Mouse (Mus musculus) frontal cortex, adult (tissue): Measurements from ENCODE around the gene Hic2.

ENCODE experiments used
- ATAC-seq: cut with Nextera tagmentation; 2 replicates; pipeline ENCODE4 v1.9.2; 2017; ENCODE audit warnings: mild to moderate bottlenecking, moderate library complexity, mixed read lengths; ENCODE audit not compliant: low TSS enrichment

The Hic2 gene

DNA sequence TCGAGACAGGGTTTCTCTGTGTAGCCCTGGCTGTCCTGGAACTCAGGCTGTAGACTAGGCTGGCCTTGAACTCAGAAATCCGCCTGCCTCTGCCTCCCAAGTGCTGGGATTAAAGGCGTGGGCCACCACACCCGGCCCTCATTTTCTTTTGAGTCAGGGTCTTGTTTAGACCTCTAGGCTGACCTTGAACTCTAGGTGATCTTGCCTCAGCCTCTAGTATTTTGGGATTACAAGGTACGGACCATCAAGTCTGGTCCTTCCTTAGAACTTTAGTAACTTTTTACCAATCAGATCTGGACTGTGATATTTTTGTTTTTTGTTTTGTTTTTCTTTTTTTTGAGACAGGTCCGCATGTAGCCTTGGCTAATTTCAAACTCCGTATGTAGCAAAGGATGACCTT lies 42.3 kb downstream of the Hic2 start, which contains the start of gene Tmem191c:
Gene Tmem191c (plus strand): TSS at position 357 of the 400 bp plus-strand sequence.
- ATAC-seq = no peak

DNA sequence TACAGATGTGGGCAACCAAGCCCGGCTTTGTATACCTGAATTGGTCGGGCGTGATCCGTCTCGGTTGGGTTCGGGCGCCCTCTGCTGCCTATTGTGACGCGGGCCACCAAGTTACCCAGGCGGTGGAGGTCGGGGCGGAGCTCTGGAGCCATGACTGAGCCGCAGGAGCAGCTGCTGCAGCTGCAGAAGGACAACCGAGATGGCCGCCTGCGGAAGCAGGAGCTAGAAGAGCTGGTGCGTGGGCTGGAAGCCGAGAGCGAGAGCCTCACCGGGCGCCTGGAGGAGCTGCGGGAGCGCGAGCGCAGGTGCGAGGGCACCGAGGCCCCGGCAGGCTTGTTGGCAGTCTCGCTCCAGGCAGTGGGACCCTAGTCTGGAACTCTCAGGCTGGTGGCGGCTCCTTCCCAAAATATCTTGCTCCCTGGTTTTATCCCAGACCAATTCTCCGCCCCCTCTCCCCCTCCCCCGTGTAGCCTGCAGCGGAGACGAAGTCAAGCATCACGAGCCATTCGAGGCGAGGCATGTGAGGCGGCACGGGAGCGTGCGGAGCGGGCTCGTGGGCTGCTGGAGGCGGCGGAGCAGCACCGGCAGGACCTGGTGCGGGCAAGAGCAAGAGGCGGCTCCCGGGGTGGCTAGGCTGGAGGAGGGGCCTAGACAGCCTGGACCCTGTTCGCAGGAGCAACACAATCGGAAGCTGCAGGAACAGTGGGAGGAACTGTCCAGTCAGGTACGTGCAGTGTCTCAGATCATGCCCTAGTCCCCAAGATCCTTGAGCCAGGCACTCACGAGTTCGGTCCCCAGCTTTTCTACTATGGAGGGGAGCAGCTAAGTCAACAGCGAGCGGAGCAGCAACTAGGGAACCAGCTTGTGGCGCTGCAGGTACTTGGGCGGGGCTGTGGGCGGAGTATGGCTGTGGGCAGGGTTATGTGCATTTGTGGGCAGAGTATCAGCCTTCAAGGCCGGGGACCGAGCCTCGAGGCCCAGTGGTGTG lies 43.1 kb downstream of the Hic2 start:
- peak; percentile 70 for ATAC-seq

DNA sequence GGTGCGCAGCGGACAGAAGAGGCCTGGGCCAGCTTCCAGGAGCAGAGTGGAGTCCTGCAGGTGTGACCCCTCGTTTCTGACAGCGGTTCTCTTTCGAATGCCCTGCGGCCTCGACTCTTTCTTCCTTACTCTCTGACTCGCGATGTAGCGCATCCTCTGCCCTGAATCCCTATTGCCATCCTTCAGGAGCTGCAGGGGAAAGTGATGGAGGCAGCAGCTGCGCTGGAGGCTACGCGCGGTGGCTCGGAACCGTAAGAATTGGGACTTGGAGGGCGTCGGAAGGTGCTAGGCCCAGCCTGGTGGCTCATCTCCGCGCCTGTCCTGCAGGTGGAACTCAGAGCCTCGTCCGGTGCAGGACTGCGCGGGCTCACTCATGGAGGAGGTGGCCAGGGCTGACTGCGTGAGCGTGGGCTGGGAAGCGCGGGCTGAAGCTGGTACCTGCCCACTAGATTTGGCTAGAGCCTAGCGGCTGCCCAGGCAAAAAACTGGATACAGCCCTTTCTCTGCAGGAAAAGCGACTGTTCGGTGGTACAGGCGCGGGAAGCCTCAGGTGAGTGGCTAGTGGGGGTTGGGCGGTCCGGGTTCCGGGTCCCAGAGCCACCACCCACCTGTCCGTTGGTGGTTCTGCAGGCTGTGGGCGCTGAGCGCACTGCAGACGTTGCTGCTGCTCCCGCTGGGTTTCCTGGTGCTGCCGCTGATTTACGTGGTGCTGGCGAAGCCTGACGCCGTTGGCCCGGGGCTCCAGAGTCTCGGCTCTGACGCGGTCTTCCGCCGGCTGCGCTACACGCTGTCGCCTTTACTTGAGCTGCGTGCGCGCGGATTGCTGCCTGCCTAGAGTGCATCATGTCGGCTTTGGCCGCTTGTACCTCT lies 44.2 kb downstream of the Hic2 start:
- ATAC-seq = peak; percentile 47

DNA sequence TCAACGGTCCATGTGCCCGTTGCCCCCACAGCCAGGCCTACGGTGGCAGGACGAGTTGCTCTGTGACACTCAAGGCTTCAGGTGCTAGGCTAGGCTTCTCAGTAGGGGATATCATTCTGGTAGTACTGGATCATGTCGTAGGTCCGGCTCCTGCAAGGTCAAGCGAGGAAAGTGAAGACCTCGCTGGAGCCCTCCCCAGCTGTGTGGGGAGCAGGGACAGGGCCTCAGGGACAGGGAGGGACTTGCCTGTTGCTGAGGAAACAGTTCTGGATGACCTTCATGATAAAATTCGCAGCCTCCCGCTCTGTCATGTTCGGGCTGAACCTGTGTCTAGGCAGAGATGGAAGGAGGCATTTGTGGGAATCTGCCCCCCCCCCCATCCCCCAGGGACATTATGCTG lies 47.1 kb downstream of the Hic2 start:
- no peak for ATAC-seq

DNA sequence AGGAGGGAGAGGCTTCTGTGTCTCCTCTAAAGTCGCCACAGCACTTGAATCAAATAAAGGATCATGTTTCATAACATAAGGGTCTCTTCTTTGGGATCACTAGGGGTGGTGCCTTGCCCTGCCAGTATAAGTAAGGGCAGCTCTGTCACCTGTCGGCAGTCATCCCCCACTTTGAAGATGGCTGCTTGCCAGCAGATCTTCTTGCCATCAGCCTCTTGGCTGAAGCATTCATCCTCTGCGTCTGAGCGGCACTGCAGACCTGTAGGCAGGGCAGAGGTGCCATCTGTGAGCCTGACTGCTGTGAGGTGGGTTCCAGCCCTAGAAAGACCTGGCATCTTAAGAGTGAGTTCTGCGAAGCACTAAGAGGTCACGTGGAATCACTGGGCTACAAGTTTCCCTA lies 49.8 kb downstream of the Hic2 start:
- ATAC-seq = no peak

DNA sequence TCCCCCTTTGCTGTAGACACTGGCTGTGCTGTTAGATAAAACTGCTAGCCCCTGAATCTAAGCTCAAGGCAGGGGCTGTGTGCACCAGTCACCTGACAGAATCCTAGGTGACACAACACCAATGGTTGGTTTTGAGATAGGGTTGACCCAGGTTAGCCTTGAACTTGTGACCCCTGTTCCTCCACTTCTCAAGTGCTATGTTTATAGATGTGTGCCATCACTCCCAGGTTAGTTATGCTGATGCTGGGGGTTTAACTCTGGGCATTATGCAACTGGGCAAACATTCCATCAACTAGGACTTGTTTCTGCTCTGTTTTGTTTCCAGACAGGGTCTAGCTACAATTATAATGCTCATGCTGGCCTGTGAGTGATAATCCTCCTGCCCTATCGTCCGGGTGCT lies 53.7 kb downstream of the Hic2 start:
- no peak for ATAC-seq

DNA sequence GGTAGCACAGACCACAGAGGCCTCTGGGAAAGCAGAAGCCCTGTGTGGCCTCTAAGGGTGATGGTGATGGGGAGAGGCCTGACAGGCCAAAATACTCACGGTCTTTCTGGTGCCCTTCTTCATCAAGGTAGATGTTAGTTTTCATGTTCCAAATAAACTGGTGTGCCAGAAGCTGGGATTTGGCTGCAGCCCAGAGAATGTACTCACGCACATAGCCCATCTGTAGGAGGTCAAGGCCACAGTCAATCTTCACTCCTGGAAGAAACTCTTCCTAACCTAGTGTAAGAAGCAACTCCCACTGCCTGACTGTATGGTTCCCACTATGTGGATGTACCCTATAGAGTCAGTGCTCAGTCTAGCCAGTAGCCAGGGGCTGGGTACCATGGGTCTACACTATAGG lies 57.6 kb downstream of the Hic2 start:
- ATAC-seq = no peak

DNA sequence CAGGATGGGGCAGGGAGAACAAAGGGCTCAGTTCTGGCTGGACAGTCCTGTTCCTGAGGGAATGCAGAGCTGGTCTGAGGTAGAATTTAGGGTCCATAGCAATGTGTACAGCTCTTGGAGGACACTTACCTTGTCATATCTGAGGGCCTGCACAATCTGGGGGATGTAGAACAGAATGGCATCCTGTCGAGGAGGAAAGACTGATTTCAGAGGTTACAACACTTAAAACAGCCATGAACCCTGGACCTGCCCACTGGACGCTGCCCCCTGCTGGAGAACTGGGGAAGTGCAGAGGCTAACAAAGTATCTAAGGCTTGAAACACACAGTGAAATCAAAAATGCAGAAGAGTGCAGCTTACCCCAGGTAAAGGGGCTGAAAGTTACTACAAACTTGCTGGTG lies 59.4 kb downstream of the Hic2 start:
- no peak for ATAC-seq

DNA sequence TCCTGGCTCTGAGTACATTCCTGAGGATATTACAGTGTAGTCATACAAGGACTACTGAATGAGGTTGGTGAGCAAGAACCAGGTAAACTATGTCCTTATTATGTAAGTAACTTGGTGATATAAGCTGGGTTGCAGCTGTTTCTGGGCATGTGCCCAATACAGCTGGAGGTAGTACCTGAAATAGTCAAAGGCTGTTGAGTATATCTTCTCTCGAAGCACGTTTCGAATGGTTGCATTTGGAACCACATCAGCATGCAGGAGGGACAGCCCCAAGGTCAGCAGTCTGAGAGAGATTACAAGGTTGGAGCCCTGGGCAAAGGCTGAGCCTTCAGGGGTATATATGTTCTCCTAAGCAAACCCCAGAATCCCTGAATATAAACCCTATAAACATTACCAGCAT lies 67.4 kb downstream of the Hic2 start:
- no peak for ATAC-seq

DNA sequence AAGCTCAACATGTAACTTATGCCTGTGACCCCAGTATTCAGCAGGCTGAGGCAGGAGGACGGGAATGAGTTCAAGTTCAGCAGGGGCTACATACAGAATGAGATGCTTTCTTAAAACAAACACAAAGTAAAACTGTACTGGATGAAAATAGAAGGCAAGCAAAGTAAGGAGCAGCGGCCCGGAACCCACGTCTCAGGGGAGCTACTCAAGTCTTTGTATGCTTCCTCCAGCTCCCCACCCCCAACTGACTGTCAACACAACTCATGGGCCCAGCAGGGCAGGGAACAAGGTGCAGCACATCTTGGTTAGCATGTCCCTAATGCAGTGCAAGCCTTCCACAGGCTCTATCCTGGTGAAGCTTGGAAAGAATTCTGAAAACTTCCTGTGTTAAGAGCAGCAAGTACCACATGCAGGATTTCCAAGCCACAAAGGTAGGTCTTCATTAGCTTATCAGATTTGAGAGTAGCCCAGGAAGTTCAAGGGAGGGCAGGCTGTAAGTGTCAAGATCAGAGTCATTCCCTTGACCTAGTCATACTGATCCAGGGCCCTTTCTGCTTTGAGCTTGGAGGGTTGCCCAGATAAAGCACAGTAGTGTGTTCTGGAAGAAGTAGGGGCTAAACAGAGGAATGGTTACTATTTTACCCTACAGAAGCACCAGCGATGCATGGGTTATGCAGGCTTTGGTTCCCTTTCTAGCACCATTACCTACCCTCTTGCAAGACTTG lies 70.3 kb downstream of the Hic2 start:
- no peak for ATAC-seq

DNA sequence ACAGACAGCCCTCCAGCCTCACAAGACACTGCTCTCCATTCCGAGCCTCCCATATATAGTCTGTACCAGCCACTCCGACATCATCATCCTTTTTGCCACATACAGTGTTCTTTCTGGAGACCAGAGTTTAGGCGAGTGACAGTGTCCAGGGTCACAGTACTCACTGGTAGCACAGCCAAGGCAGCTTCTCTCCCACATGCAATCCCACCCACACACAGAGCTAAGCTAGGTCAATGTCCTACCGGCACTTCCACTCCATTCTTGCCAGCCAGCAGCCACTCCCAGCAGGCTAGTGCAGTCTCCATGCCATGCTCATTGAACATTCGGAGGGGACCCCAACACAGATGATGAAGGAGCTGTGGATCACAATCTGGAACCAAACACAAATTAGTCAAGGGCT lies 74.1 kb downstream of the Hic2 start:
- peak; percentile 34; the same call in 1 of the 2 replicates for ATAC-seq

DNA sequence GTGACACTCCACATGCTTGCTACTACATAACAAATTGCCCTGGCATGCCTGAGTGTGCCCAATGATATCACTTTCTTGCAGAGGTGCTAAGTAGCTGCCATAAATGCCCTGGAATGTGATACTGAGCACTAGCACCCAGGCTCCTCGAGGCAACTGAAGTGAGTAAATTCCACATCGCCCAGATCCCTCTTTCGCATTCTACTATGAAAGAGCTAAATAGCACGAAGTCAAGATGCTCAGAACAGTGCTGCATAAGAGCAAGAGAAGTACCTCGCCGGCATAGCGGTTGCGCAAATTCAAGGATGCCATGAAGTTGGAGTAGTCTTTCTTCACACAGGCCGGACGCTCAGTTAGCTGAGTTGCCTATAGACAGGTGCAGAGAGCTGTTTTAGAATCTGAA lies 75.7 kb downstream of the Hic2 start:
- ATAC-seq = no peak

DNA sequence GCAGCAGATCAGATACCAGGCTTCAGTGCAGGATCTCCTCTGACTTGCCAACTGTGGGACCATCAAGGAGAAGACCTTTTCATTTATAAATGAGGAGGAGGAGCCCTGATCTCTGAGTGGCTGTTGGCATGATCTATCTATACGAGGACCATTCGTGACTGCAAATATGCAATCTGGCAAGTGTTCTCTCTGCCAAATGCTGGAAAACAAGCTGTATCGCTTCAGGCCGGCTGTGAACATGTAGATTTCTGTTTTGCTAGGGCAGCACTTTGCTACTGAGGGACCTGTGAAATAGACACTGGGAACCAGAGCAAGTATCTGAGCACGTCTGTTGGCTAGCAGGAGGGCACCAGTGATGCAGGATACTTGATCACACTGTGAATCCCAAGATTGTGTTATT lies 79.2 kb downstream of the Hic2 start:
- ATAC-seq = no peak
